Mouse (Mus musculus): ENCODE measurements at regions not wholly inside any gene's neighbourhood (a gene's known extent, or its start where the extent isn't known, plus 50 kb on each side); places are given as distances from the start of the nearest gene placed in this dataset.

GRCm38 (mm10) chr8:102413446-102413845 lies 372.0 kb downstream of the Cdh11 start:
- DNase-seq: no peak

GRCm38 (mm10) chr8:102387591-102387990 lies 397.9 kb downstream of the Cdh11 start:
- DNase-seq: no peak

- no peak for DNase-seq
Measured at GRCm38 (mm10) chr8:102345392-102345791, 440.1 kb downstream of the Cdh11 start.

GRCm38 (mm10) chr8:102332511-102332910 lies 452.9 kb downstream of the Cdh11 start:
- no peak for DNase-seq

- no peak for DNase-seq
Measured at GRCm38 (mm10) chr8:102331151-102331550, 454.3 kb downstream of the Cdh11 start.

- no peak for DNase-seq
Measured at GRCm38 (mm10) chr8:102329955-102330354, 455.5 kb downstream of the Cdh11 start.

All from right cerebral cortex, postnatal 14 days (tissue).